Mouse (Mus musculus) ES-Bruce4 (cell line): ENCODE measurements at regions not wholly inside any gene's neighbourhood (a gene's known extent, or its start where the extent isn't known, plus 50 kb on each side); places are given as distances from the start of the nearest gene placed in this dataset.

ENCODE experiments used
- H3K27ac ChIP-seq: 2 replicates; pipeline ENCODE4 v1.5.1; 2012; ENCODE audit warnings: low read length, inconsistent platforms; ENCODE audit not compliant: insufficient read depth
- H3K27me3 ChIP-seq: 2 replicates; pipeline ENCODE4 v1.6.1; 2012; ENCODE audit warnings: mild to moderate bottlenecking, low read length, inconsistent platforms; ENCODE audit not compliant: control insufficient read depth, poor library complexity, insufficient read depth, severe bottlenecking
- H3K36me3 ChIP-seq: 2 replicates; pipeline ENCODE4 v1.6.1; 2012; ENCODE audit warnings: inconsistent platforms, mild to moderate bottlenecking, low read length, moderate library complexity; ENCODE audit not compliant: control insufficient read depth, poor library complexity, insufficient read depth, severe bottlenecking
- H3K4me1 ChIP-seq: one replicate; pipeline ENCODE4 v1.8.1; 2011; ENCODE audit warnings: low read length; ENCODE audit not compliant: control insufficient read depth, insufficient read depth
- H3K4me3 ChIP-seq: 2 replicates; pipeline ENCODE4 v1.5.1; 2011; ENCODE audit warnings: low read depth, mild to moderate bottlenecking, low read length
- H3K9ac ChIP-seq: 2 replicates; pipeline ENCODE4 v1.6.1; 2012; ENCODE audit warnings: low read depth, mild to moderate bottlenecking, inconsistent platforms; ENCODE audit not compliant: poor library complexity, severe bottlenecking
- H3K9me3 ChIP-seq: replicated peaks from 2 replicates; pipeline ENCODE4 v1.6.1; 2012; ENCODE audit warnings: mild to moderate bottlenecking, low read length, inconsistent platforms; ENCODE audit not compliant: control insufficient read depth, poor library complexity, insufficient read depth, severe bottlenecking
- CTCF ChIP-seq: IDR thresholded peaks from one replicate; pipeline ENCODE4 v1.8.1; 2011; ENCODE audit warnings: low read depth, low read length
- EP300 ChIP-seq: IDR thresholded peaks from 2 replicates; pipeline ENCODE4 v1.6.1; 2011; ENCODE audit warnings: low read depth, low read length; ENCODE audit not compliant: insufficient read depth
- POLR2A ChIP-seq: IDR thresholded peaks from one replicate; pipeline ENCODE4 v1.8.1; 2011; ENCODE audit warnings: low read length; ENCODE audit not compliant: insufficient read depth

DNA sequence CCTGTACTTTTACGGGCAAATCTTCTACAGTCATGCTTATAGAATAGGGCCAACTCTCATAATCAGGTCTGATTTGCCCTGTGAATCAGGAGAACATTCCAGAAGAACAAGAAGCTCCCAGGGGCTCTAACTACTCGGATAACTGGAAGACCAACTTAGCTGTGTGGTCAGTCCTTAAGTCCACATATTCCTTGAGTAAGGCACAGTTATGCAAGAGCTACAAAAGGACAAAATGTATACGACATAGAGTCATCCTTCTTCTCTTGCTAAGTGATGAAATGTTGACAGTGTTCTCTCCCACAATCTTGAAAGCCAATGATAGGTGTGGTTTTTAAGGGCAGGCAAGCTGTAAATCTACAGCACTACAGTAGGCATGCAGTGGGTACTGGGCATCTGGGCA, 310.7 kb upstream of the Pitrm1 start:
- no peaks in the 10 kb centered on the region for H3K36me3 ChIP-seq
- H3K4me1 ChIP-seq = no peaks in the 10 kb centered on the region
- no peak overlapping the region for H3K9ac ChIP-seq
- TF ChIP-seq POLR2A (no peak), CTCF (no peak), EP300 (no peak)
- H3K27me3 ChIP-seq = no peaks in the 10 kb centered on the region
- no peak overlapping the region for H3K4me3 ChIP-seq
- no peaks in the 10 kb centered on the region for H3K9me3 ChIP-seq
- H3K27ac ChIP-seq = no peak overlapping the region

DNA sequence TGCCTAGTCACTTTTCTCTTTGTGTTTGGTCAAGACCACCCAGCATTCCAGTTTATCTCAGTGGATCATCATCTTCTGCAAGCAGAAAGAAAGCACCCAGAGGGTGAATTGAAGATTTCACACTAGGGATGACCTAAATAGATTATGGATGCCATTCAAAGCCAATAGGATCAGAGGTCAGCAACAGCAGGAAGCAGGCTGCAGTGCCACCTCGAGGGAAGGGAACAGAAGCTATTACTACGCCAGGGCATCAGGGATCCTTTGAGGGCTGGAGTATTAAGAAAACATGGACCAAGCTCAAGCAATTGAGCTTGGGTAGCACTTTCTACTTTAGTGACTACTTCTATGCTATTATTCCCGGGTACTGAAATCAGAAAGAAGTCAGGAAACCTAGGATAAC, 307.1 kb upstream of the Pitrm1 start:
- no peak overlapping the region for H3K4me3 ChIP-seq
- H3K27ac ChIP-seq = no peak overlapping the region
- no peak for TF ChIP-seq CTCF
- TF ChIP-seq EP300 = no peak
- no peak for TF ChIP-seq POLR2A
- H3K4me1 ChIP-seq = no peaks in the 10 kb centered on the region
- no peaks in the 10 kb centered on the region for H3K36me3 ChIP-seq
- no peak overlapping the region for H3K9ac ChIP-seq
- H3K9me3 ChIP-seq = no peaks in the 10 kb centered on the region
- no peaks in the 10 kb centered on the region for H3K27me3 ChIP-seq

DNA sequence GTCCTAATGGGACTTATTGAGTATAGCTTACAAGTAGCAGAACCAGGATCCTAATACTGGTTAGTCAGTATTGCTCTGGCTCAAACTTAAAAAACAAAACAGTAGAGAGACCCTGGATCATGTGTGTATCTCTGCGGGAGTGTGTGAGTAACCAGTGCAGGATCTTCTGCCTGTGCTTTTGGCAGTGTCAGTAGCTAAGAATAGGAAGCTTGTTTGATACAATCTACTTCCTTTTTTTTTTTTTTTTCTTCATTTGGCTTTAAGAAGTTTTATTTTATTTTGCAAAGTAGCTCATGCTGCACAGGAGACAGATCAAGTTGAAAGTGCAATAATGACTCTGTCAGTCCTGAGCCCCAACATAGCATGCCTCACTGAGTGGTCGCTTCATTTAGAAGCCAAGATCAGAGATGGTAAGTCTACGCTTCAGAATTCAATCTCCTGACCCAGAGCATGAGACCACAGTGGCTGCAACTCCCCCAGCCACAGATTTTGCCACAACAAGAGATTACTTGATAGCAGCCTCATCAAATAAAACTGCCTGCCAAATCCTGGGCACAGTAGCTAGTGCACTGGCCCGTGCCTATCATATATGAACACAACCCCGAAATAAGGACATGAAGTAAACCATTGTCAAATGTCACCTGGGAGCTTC, 306.4 kb upstream of the Pitrm1 start:
- H3K36me3 ChIP-seq = no peaks in the 10 kb centered on the region
- H3K4me3 ChIP-seq = no peak overlapping the region
- no peak overlapping the region for H3K9ac ChIP-seq
- H3K27ac ChIP-seq = no peak overlapping the region
- no peaks in the 10 kb centered on the region for H3K27me3 ChIP-seq
- TF ChIP-seq EP300 (no peak), POLR2A (no peak), CTCF (no peak)
- H3K4me1 ChIP-seq = no peaks in the 10 kb centered on the region
- no peaks in the 10 kb centered on the region for H3K9me3 ChIP-seq

DNA sequence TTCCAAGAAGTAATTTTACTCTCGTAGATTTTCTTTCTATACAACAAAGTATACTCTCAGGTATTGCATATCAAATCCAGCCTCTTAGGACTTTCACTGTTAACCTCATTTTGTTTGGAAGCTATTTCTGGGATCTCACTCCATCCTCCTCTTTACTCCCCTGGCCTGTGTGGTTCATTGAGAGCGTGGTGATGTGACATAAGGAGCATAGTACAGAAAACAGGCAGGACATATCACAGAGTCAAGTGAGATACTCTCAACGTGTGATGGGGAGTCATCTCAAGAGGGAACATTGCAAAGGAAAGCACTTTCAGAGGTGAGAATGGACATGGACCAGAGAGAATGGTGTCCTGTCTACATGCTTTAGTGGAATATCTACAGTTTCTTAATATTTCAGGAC, 297.8 kb upstream of the Pitrm1 start:
- TF ChIP-seq POLR2A (no peak), CTCF (no peak), EP300 (no peak)
- H3K36me3 ChIP-seq = no peaks in the 10 kb centered on the region
- no peaks in the 10 kb centered on the region for H3K27me3 ChIP-seq
- H3K9ac ChIP-seq = no peak overlapping the region
- no peaks in the 10 kb centered on the region for H3K9me3 ChIP-seq
- no peak overlapping the region for H3K27ac ChIP-seq
- no peaks in the 10 kb centered on the region for H3K4me1 ChIP-seq
- H3K4me3 ChIP-seq = no peak overlapping the region

DNA sequence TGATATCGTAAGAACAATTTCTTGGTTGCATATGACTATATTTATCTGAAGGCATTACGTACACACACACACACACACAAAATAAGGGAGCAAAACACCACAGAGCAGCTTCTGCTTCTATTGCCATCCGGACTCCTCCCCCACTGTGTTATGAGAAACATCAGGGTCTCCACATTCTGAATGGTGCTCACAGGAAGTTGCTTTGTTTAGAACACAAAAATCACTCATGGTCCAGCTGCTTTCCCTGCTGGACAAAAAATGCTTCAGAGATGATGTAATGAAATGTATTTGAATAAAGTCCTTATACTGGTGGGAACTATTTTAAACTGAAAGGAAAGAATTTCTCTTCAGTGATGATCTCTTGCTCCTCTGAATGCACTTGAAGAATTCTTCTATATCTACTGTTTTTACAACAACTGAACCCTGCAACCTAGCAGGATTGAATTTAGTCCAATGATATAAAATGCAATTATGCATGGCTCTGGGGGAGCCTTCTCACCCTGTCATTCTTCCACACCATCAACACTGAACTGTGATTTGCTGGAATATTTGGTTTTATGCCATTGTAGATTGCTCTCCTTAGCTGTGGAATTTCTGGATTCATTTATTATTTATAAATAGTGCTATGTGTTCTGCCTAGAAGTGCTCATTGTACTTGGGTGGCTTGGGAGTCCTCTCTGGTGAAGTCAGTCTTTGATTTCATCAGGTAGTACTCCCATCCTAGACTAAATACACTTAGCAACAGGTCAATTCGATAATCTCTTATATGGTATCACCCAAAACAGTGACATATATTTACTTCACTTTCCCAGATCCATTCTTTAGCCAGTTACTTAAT, 296.7 kb upstream of the Pitrm1 start:
- TF ChIP-seq CTCF (no peak), POLR2A (no peak), EP300 (no peak)
- Histone ChIP-seq H3K9me3 (no peaks in the 10 kb centered on the region), H3K27me3 (no peaks in the 10 kb centered on the region), H3K4me1 (no peaks in the 10 kb centered on the region), H3K27ac (no peak overlapping the region), H3K4me3 (no peak overlapping the region), H3K36me3 (no peaks in the 10 kb centered on the region), H3K9ac (no peak overlapping the region)

DNA sequence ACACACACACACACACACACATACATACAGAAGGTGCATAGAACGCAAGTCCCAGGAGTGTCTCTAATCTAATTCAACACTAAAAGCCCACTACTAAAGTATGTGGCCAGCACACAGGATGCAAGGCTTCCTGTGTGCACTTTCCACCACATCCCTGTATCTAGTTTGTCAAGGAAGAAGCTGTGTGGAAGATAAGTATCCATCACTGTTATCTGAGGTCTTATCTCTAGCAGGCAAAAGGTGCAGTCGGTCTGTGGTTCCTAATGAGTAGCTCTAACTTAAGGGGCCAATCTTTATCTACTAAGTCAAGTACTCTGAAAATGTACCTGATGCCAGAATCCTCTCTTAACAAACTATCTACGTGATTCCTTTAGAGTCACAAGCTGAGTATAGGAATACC, 295.8 kb upstream of the Pitrm1 start:
- Histone ChIP-seq H3K4me1 (no peaks in the 10 kb centered on the region), H3K4me3 (no peak overlapping the region), H3K36me3 (no peaks in the 10 kb centered on the region), H3K9me3 (no peaks in the 10 kb centered on the region), H3K27ac (no peak overlapping the region), H3K9ac (no peak overlapping the region), H3K27me3 (no peaks in the 10 kb centered on the region)
- no peak for TF ChIP-seq CTCF
- TF ChIP-seq EP300 = no peak
- no peak for TF ChIP-seq POLR2A
